Mouse (Mus musculus): Measurements from ENCODE around the gene Foxf1.
A peak's percentile ranks its signal among the peaks of the same experiment; 100 is the strongest.

Foxf1 gene

GRCm38 (mm10) chr8:121084210-121084951 is at the start of gene Foxf1:
Gene Foxf1, plus strand, starts transcription at chr8:121084386.
- no peak for DNase-seq (ENCODE audit: low read depth)

GRCm38 (mm10) chr8:121035611-121036010 is 48.6 kb upstream of the Foxf1 start:
- DNase-seq (ENCODE audit: low read depth), result no peak

- DNase-seq (ENCODE audit: low read depth), result no peak
Observed at GRCm38 (mm10) chr8:121043719-121044440, 40.3 kb upstream of the Foxf1 start.

GRCm38 (mm10) chr8:121047441-121047840 is 36.7 kb upstream of the Foxf1 start:
- DNase-seq (ENCODE audit: low read depth), result peak; percentile 20

GRCm38 (mm10) chr8:121058081-121058480 is 26.1 kb upstream of the Foxf1 start:
- no peak for DNase-seq (ENCODE audit: low read depth)

- DNase-seq (ENCODE audit: low read depth), result no peak
Observed at GRCm38 (mm10) chr8:121059098-121059497, 25.1 kb upstream of the Foxf1 start.

- DNase-seq (ENCODE audit: low read depth), result no peak
Observed at GRCm38 (mm10) chr8:121062521-121062920, 21.7 kb upstream of the Foxf1 start.

GRCm38 (mm10) chr8:121063649-121064048 is 20.5 kb upstream of the Foxf1 start:
- DNase-seq (ENCODE audit: low read depth), result no peak

- DNase-seq (ENCODE audit: low read depth), result no peak
Observed at GRCm38 (mm10) chr8:121071454-121071853, 12.7 kb upstream of the Foxf1 start.

GRCm38 (mm10) chr8:121072406-121073130 is 11.6 kb upstream of the Foxf1 start:
- DNase-seq (ENCODE audit: low read depth), result no peak

- DNase-seq (ENCODE audit: low read depth), result no peak
Observed at GRCm38 (mm10) chr8:121073174-121074107, 10.7 kb upstream of the Foxf1 start.

GRCm38 (mm10) chr8:121074108-121074847 is 9.9 kb upstream of the Foxf1 start:
- DNase-seq (ENCODE audit: low read depth), result no peak

GRCm38 (mm10) chr8:121074848-121075145 is 9.4 kb upstream of the Foxf1 start:
- DNase-seq (ENCODE audit: low read depth), result no peak

- no peak for DNase-seq (ENCODE audit: low read depth)
Observed at GRCm38 (mm10) chr8:121075936-121076335, 8.2 kb upstream of the Foxf1 start.

- DNase-seq (ENCODE audit: low read depth), result no peak
Observed at GRCm38 (mm10) chr8:121076555-121076954, 7.6 kb upstream of the Foxf1 start.

- no peak for DNase-seq (ENCODE audit: low read depth)
Observed at GRCm38 (mm10) chr8:121078721-121079120, 5.5 kb upstream of the Foxf1 start.

GRCm38 (mm10) chr8:121079201-121079600 is 5.0 kb upstream of the Foxf1 start:
- DNase-seq (ENCODE audit: low read depth), result no peak

- DNase-seq (ENCODE audit: low read depth), result no peak
Observed at GRCm38 (mm10) chr8:121079944-121080343, 4.2 kb upstream of the Foxf1 start.

- DNase-seq (ENCODE audit: low read depth), result no peak
Observed at GRCm38 (mm10) chr8:121080361-121081090, 3.7 kb upstream of the Foxf1 start.

- DNase-seq (ENCODE audit: low read depth), result no peak
Observed at GRCm38 (mm10) chr8:121081398-121081797, 2.8 kb upstream of the Foxf1 start.
